Mouse (Mus musculus): ENCODE measurements at regions not wholly inside any gene's neighbourhood (a gene's known extent, or its start where the extent isn't known, plus 50 kb on each side); places are given as distances from the start of the nearest gene placed in this dataset.

DNA sequence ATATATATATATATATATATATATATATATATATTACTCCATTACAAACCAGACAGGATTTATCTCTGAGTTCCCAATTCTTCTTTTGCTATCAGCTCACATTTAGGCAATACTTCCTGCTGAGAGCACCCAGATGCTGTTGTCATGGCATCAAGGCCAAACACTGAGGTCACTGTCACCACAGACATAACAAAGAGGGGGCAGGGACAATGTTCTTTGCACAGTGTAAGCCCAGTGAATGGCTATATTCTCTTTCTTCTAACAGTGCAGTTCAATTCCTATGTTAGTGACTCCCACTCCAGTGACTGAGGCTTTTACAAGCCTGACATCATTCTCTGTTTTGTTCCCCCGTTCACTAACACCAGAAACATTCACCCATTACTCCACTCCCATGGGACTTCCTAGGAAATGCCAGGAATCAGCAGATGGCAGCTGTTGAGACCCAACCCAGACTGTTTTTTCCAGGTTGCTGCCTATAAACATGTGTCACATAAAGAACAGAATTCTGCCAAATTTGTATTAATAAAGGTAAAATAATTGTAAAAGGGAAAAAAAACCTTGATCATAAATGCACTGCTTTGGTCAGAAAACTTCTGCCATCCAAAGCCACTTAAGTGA is 289.5 kb downstream of the Slc22a22 start:
- ChIA-PET CTCF (interaction anchor here (1.5 kb wide), 1 partner anchor 19 kb away, joined by 4 read pairs; no protein-coding TSS in a partner anchor), POLR2A (no interaction called here)
- no peak for ATAC-seq
- H3K27me3 ChIP-seq = no peaks in the 10 kb centered on the region
- DNase-seq (ENCODE audit: low read depth, low spot score) = no peak
- in situ Hi-C loops (cut with MboI; ENCODE audit: low pct_unique_long_range_greater_than_20kb) = loop anchor here (10.0 kb wide), 1 partner anchor 843 kb away; no protein-coding TSS in a partner anchor
- no peak for TF ChIP-seq CTCF (IDR thresholded peaks at IDR 0.05)

DNA sequence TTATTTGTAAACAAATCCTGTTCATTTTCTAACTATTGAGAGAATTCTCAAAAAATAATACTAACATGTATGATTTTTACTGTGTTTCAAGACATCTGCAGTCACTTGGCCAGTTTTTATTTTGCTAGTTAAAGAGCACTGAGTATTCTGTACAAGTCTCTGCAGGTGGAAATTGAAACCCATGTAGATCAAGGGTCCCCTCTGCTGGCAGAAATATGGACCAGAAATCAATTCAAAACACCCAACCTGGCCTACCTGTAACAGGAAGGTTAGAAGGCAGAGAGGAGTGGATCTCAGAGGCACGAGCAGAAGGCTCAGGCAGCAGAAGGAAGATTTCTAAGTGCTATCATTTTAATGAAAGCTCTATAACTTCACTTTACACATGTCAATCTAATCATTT is 298.3 kb downstream of the Slc22a22 start:
- in situ Hi-C loops (cut with MboI; ENCODE audit: low pct_unique_long_range_greater_than_20kb) = loop anchor here (5.0 kb wide), 1 partner anchor 482 kb away; no protein-coding TSS in a partner anchor
- no peak for DNase-seq (ENCODE audit: low read depth, low spot score)
- peak; percentile 58 for TF ChIP-seq CTCF (IDR thresholded peaks at IDR 0.05)
- ChIA-PET POLR2A (no interaction called here), CTCF (no interaction called here)
- ATAC-seq = no peak
- H3K27me3 ChIP-seq = no peaks in the 10 kb centered on the region

DNA sequence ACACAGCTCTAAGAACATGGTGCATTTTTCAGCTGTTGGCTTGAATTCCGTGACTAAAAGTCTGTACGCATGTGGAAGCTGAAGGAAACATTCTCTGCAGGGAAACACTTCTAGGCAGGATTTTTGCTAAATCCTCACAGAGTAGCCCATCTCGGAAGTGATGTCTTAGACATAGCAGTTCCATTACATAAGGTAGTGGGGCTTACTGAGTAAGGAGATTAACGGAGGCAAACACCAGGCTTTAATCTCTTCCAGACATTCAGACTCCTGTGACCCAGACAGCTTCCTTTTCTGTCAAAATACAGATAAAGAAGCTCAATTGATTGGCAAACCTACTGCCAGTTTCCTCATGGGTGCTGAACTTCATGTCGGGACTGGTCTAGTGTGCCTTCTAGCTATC is 304.7 kb downstream of the Slc22a22 start:
- in situ Hi-C loops (cut with MboI; ENCODE audit: low pct_unique_long_range_greater_than_20kb) = no loop called here
- CTCF ChIA-PET = interaction anchor here (1.2 to 1.4 kb wide), 2 partner anchors 9 to 24 kb away, joined by 3 to 4 read pairs; no protein-coding TSS in a partner anchor
- no peak for TF ChIP-seq CTCF (IDR thresholded peaks at IDR 0.05)
- POLR2A ChIA-PET = no interaction called here
- no peak for DNase-seq (ENCODE audit: low read depth, low spot score)
- H3K27me3 ChIP-seq = no peaks in the 10 kb centered on the region
- no peak for ATAC-seq

DNA sequence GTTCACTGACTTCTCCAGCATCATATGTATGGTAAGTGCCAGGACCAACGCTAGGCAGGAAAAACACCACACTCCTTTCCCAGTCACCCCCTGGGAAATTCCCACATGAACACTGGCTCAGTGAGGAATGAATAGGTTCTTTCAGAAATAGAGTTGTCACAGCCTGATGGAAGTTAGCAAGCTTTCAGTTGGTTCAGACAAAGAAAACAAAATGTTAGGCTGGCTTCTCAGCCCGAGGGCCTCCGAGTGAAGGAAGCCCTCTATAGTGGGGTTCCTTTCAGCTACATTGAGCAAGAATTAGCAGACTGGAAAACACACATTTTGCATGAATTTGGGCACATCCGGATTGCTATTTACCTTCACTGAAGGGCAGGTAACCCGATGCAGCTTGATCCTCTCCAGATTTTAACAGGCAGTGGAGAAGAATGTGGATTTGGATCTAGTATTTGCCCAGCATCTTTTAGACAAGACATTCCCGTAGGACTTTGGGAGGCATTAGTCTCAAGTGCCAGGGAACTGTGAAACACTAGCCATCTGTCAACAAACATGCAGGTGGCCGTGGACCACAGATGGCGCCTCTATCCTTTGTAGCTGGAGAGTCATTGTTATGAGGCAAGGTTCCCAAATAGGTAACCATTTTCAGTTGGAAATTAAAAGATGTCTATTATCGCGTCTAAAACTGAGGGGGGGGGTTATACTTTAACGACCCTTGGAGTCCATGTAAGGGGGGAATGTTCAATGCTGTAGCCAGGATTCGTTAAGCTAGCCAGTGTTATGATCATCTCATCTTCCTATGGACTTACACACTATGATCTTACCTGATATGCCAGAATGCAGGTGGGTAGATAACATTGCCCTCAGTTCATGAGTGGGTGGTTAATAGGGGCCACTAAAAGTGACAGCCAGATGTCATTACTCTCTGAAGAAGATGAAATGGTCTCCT is 314.8 kb downstream of the Slc22a22 start:
- peak; percentile 4 for DNase-seq (ENCODE audit: low read depth, low spot score)
- in situ Hi-C loops (cut with MboI; ENCODE audit: low pct_unique_long_range_greater_than_20kb) = no loop called here
- no peaks in the 10 kb centered on the region for H3K27me3 ChIP-seq

DNA sequence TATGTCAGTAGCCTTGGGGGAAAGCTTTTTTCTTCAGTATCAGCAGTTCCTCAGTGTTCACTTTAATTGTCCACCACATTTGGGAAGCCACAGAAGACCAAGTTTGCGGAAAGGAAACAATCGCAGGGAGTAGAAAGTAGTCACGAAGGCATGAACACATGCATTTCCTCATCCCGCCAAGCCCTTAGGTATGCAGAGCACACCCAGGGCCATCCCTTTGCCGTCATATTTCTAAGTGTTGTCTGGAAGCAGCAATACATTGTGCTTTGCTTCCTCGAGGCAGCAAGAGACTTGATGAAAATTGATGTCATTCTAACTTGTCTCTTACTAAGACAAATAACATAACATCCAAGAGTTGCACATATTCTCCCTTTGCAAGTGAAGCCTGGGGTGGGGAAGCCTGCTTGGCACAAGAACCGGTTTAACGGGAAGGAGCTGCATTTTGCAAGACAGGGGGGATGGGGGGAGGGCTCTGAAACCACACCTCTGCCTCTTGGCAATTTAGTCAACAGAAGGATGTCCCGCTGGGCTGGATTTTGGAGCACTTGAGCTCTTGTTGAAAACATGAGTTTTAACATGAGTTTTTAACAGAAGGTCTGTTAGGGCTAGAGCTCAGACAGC is 337.2 kb downstream of the Slc22a22 start:
- no peak for ATAC-seq

More for the DNA sequence above, 314.8 kb downstream of the Slc22a22 start:
- ATAC-seq = no peak
- CTCF ChIA-PET = interaction anchor here (1.2 to 1.4 kb wide), 3 partner anchors 8 to 210 kb away, joined by 3 to 4 read pairs (median 3); no protein-coding TSS in a partner anchor
- TF ChIP-seq CTCF (IDR thresholded peaks at IDR 0.05) = no peak
- POLR2A ChIA-PET = interaction anchor here (0.7 kb wide), 1 partner anchor 54 kb away, joined by 3 read pairs; no protein-coding TSS in a partner anchor

DNA sequence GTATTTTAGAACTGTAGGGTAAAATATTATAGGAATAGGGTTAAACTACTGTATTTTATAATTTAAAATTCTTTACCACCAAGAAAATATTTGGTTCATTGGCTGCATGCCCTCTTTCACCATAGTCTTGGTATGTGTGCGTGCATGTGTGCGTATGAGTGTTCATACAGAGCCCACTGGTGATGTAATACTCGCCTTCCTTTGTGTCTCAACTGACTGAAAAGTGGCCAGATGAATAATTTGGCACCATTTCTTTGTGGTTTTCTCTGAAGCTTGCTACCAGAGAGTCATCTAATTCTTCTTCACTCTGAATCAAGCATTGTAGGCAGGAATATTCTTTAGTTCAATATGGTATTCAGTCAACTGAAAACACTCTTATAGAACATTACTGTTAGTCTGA is 372.7 kb downstream of the Slc22a22 start:
- DNase-seq (ENCODE audit: low read depth, low spot score) (peak; percentile 28), ATAC-seq (peak; percentile 39)
- H3K27me3 ChIP-seq = no peaks in the 10 kb centered on the region
- POLR2A ChIA-PET = no interaction called here
- CTCF ChIA-PET = no interaction called here
- in situ Hi-C loops (cut with MboI; ENCODE audit: low pct_unique_long_range_greater_than_20kb) = no loop called here
- TF ChIP-seq CTCF (IDR thresholded peaks at IDR 0.05) = no peak

More for the DNA sequence above, 337.2 kb downstream of the Slc22a22 start:
- POLR2A ChIA-PET = no interaction called here
- TF ChIP-seq CTCF (IDR thresholded peaks at IDR 0.05) = no peak
- H3K27me3 ChIP-seq = peaks cover 7% of the 10 kb centered on the region
- no peak for DNase-seq (ENCODE audit: low read depth, low spot score)
- CTCF ChIA-PET = interaction anchor here (1.3 kb wide), 1 partner anchor 10 kb away, joined by 7 read pairs; no protein-coding TSS in a partner anchor
- in situ Hi-C loops (cut with MboI; ENCODE audit: low pct_unique_long_range_greater_than_20kb) = no loop called here

DNA sequence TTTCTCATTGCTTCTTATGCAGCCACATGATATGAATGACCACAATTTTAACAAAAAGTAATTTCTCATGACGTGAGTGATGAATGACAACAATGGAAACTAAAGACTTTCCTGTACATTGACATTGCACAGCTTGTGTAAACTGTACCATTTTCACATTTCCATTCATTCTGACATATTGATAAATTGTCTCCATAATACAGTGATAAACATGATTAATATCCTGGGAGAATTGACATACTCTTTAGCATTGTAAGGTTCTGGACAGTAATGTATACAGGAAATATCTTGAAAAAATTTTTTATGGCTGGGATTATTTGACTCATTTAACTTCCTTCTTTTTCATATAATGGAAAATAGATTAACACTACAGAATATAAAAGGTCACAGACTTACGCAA is 380.1 kb downstream of the Slc22a22 start:
- DNase-seq (ENCODE audit: low read depth, low spot score) (no peak), ATAC-seq (no peak)
- TF ChIP-seq CTCF (IDR thresholded peaks at IDR 0.05) = no peak
- ChIA-PET CTCF (no interaction called here), POLR2A (no interaction called here)
- peaks cover 3% of the 10 kb centered on the region for H3K27me3 ChIP-seq
- in situ Hi-C loops (cut with MboI; ENCODE audit: low pct_unique_long_range_greater_than_20kb) = no loop called here

DNA sequence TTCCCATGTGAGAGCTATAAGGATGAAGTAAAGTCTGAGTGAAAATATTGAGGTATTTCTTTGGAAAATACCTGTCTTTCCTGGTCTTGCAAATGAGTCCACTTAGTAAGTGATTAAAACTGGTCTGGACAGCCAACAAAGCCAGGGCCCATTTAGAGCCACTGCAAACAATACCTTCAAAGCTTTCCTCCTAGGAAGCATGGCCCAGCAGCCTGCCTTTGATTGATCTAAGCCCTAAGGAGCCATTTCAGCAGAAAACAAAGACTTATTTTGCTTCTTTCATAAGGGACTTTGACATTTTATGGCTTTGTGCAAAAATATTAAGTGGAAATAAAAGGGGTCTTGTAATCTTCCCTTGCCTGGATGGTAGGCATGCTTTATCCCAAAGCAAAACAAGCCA is 397.6 kb downstream of the Slc22a22 start:
- TF ChIP-seq CTCF (IDR thresholded peaks at IDR 0.05) = no peak
- in situ Hi-C loops (cut with MboI; ENCODE audit: low pct_unique_long_range_greater_than_20kb) = no loop called here
- H3K27me3 ChIP-seq = no peaks in the 10 kb centered on the region
- CTCF ChIA-PET = interaction anchor here (0.8 kb wide), 1 partner anchor 202 kb away, joined by 3 read pairs; no protein-coding TSS in a partner anchor
- POLR2A ChIA-PET = no interaction called here
- ATAC-seq (no peak), DNase-seq (ENCODE audit: low read depth, low spot score) (no peak)

DNA sequence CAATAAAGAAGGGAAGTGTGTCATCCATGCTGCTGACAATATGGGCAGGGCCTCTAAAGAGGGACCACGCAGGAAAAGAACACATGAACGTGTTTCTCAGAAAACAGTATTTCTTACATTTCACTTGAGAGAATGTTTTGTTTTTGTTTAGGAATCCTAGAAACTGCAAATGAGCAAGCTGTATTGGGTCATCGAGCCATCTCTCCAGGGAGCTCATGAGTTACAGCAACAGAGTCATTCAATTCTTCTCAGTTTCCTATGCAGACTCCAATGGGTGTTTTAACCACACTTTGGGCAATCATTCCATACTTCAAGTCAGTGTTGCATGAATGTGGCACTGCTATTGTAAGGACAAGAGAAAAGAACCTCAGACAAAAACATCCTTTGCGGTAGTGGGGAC is 403.6 kb downstream of the Slc22a22 start:
- H3K27me3 ChIP-seq = no peaks in the 10 kb centered on the region
- ChIA-PET POLR2A (no interaction called here), CTCF (interaction anchor here (0.7 to 1.8 kb wide), 2 partner anchors 9 to 11 kb away, joined by 3 to 6 read pairs; no protein-coding TSS in a partner anchor)
- in situ Hi-C loops (cut with MboI; ENCODE audit: low pct_unique_long_range_greater_than_20kb) = no loop called here
- no peak for ATAC-seq
- TF ChIP-seq CTCF (IDR thresholded peaks at IDR 0.05) = no peak
- no peak for DNase-seq (ENCODE audit: low read depth, low spot score)

DNA sequence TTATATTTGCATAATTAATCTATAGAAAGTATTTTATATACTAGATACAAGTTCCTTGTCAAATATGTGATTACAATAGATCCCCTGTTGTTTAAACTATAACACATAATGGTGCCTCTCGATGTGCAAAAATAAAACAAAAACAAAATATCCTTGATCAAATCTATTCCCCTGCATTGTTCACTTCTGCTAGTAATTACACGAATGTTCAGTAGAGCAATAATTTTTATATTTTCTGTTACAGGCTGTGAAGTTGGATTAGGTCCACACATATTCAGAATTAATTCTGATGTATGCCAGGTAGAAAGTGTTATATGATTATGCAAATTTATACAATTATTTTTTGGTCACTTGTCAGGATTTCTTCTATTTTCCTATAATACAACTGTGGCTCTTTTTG is 415.9 kb downstream of the Slc22a22 start:
- in situ Hi-C loops (cut with MboI; ENCODE audit: low pct_unique_long_range_greater_than_20kb) = no loop called here
- TF ChIP-seq CTCF (IDR thresholded peaks at IDR 0.05) = no peak
- ChIA-PET CTCF (no interaction called here), POLR2A (no interaction called here)
- H3K27me3 ChIP-seq = no peaks in the 10 kb centered on the region
- DNase-seq (ENCODE audit: low read depth, low spot score) (no peak), ATAC-seq (no peak)

Measured in Patski (cell line).